Mouse (Mus musculus): ENCODE measurements at regions not wholly inside any gene's neighbourhood (a gene's known extent, or its start where the extent isn't known, plus 50 kb on each side); places are given as distances from the start of the nearest gene placed in this dataset.
"Not testable (repeated sequence)": the region's sequence is repeated elsewhere in the genome, so short reads cannot be mapped to it uniquely, and the experiment has no call there.

GRCm38 (mm10) chr6:31898609-31899008 is 151.4 kb upstream of the 1700012A03Rik start:
- no peak for DNase-seq

- DNase-seq, result no peak
Observed at GRCm38 (mm10) chr6:31897001-31897400, 153.0 kb upstream of the 1700012A03Rik start.

- DNase-seq, result peak; percentile 24
Observed at GRCm38 (mm10) chr6:31895835-31896234, 154.2 kb upstream of the 1700012A03Rik start.

GRCm38 (mm10) chr6:31886931-31887330 is 163.1 kb upstream of the 1700012A03Rik start:
- DNase-seq, result no peak

GRCm38 (mm10) chr6:31885196-31885595 is 164.8 kb upstream of the 1700012A03Rik start:
- DNase-seq, result not testable (repeated sequence)

GRCm38 (mm10) chr6:31883726-31884125 is 166.3 kb upstream of the 1700012A03Rik start:
- peak; percentile 47 for DNase-seq

GRCm38 (mm10) chr6:31874616-31875015 is 175.4 kb upstream of the 1700012A03Rik start:
- DNase-seq, result no peak

- peak; percentile 26 for DNase-seq
Observed at GRCm38 (mm10) chr6:31873911-31874310, 176.1 kb upstream of the 1700012A03Rik start.

- no peak for DNase-seq
Observed at GRCm38 (mm10) chr6:31871766-31872165, 178.3 kb upstream of the 1700012A03Rik start.

GRCm38 (mm10) chr6:31861996-31862395 is 188.1 kb upstream of the 1700012A03Rik start:
- no peak for DNase-seq

- DNase-seq, result no peak
Observed at GRCm38 (mm10) chr6:31859621-31860020, 190.4 kb upstream of the 1700012A03Rik start.

GRCm38 (mm10) chr6:31854261-31854660 is 195.8 kb upstream of the 1700012A03Rik start:
- no peak for DNase-seq

GRCm38 (mm10) chr6:31846319-31846718 is 203.7 kb upstream of the 1700012A03Rik start:
- no peak for DNase-seq

GRCm38 (mm10) chr6:31845671-31846070 is 204.4 kb upstream of the 1700012A03Rik start:
- DNase-seq, result no peak

GRCm38 (mm10) chr6:31840621-31841020 is 209.4 kb upstream of the 1700012A03Rik start:
- DNase-seq, result no peak

- DNase-seq, result no peak
Observed at GRCm38 (mm10) chr6:31838588-31838987, 211.5 kb upstream of the 1700012A03Rik start.

GRCm38 (mm10) chr6:31835795-31836194 is 214.3 kb upstream of the 1700012A03Rik start:
- no peak for DNase-seq

GRCm38 (mm10) chr6:31834503-31834902 is 215.5 kb upstream of the 1700012A03Rik start:
- DNase-seq, result no peak

GRCm38 (mm10) chr6:31830610-31831009 is 219.4 kb upstream of the 1700012A03Rik start:
- no peak for DNase-seq

- no peak for DNase-seq
Observed at GRCm38 (mm10) chr6:31823616-31824015, 226.4 kb upstream of the 1700012A03Rik start.

- DNase-seq, result no peak
Observed at GRCm38 (mm10) chr6:31822186-31823085, 227.6 kb upstream of the 1700012A03Rik start.

GRCm38 (mm10) chr6:31821621-31822020 is 228.4 kb upstream of the 1700012A03Rik start:
- DNase-seq, result no peak

GRCm38 (mm10) chr6:31817640-31818039 is 232.4 kb upstream of the 1700012A03Rik start:
- no peak for DNase-seq

- no peak for DNase-seq
Observed at GRCm38 (mm10) chr6:31811890-31812289, 238.2 kb upstream of the 1700012A03Rik start.

Data from adrenal gland, adult 2 months (tissue).